Mouse (Mus musculus) liver, adult 2 months (tissue): ENCODE results near the gene Myo1g.

Experiments used
- CTCF ChIP-seq: fragments of 200-500 bp; IDR thresholded peaks from 2 replicates; pipeline ENCODE4 v1.5.1; 2011; ENCODE audit warnings: low read depth, low read length, control low read depth
- POLR2A ChIP-seq: fragments of 200-500 bp; IDR thresholded peaks from 2 replicates; pipeline ENCODE4 v1.6.1; 2011; ENCODE audit warnings: low read length, control low read depth; ENCODE audit not compliant: insufficient read depth; ENCODE audit errors: extremely low read depth

DNA sequence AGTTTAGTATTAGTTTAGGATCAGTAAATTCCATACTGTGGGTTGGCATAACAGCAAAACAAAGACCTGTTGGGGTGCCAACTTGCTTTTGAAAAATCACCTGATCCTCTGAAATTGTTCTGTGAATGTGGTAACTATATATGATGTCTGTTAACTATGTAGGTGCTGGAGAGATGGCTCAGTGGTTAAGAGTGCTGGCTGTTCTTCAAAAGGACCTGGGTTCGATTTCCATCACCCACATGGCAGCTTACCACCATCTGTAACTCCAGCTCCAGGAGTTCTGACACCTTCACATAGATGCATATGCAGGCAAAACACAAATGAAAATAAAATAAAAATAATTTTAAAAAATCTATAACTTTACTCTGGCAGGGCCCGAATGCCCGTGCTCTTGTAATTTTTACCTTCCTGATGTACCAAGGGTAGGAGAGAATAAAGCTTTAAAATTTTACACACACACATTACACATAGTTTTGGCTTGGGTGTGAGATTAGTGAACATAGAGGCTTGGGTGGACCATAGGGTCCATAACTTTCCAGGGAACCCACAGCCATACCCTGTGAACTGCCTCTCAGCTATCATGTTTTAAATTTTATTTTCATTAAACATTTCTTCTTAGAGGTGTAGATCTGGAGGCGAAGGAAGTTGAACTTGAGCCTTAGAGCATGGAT lies 24.6 kb upstream of the Myo1g start:
- TF ChIP-seq POLR2A: no peak
- no peak for TF ChIP-seq CTCF
